Mouse (Mus musculus): ENCODE data around the gene Itpr2. TPM values are rescaled to one million over a fixed set of nuclear protein-coding genes. Genes with fewer than 3 reads are reported as not detected.
A peak's percentile ranks its signal among the peaks of the same experiment; 100 is the strongest.

Itpr2 gene
- polyA plus RNA-seq, 1 experiment from 2014 or later: 31.2 TPM

- peaks cover 15% of the 10 kb centered on the region for H3K4me1 ChIP-seq
- H3K4me3 ChIP-seq: no peak overlapping the region
- H3K36me3 ChIP-seq: peaks cover 54% of the 10 kb centered on the region
- H3K9ac ChIP-seq: no peak overlapping the region
- 49% methylated on average over 6 of the region's 6 CpGs for WGBS
- H3K27ac ChIP-seq (replicated peaks): no peak overlapping the region
- no peaks in the 10 kb centered on the region for H3K27me3 ChIP-seq (replicated peaks)
- ATAC-seq (ENCODE audit: extremely low read depth, insufficient number of reproducible peaks, low FRiP score, low TSS enrichment): no peak
- no peaks in the 10 kb centered on the region for H3K9me3 ChIP-seq
- H3K4me2 ChIP-seq: no peak overlapping the region
Measured at GRCm38 (mm10) chr6:146331017-146331669, 170.9 kb downstream of the Itpr2 start.

GRCm38 (mm10) chr6:146329079-146329478 lies 172.9 kb downstream of the Itpr2 start:
- Histone ChIP-seq H3K4me1 (peaks cover 27% of the 10 kb centered on the region), H3K4me2 (no peak overlapping the region), H3K27me3 (replicated peaks) (no peaks in the 10 kb centered on the region), H3K36me3 (peaks cover 52% of the 10 kb centered on the region), H3K4me3 (no peak overlapping the region), H3K9ac (no peak overlapping the region), H3K27ac (replicated peaks) (no peak overlapping the region), H3K9me3 (no peaks in the 10 kb centered on the region)
- WGBS: 74% methylated on average over 3 of the region's 3 CpGs
- no peak for ATAC-seq (ENCODE audit: extremely low read depth, insufficient number of reproducible peaks, low FRiP score, low TSS enrichment)

- H3K36me3 ChIP-seq: peaks cover 71% of the 10 kb centered on the region
- H3K4me2 ChIP-seq: no peak overlapping the region
- H3K9ac ChIP-seq: no peak overlapping the region
- no peak for ATAC-seq (ENCODE audit: extremely low read depth, insufficient number of reproducible peaks, low FRiP score, low TSS enrichment)
- H3K27ac ChIP-seq (replicated peaks): no peak overlapping the region
- H3K9me3 ChIP-seq: no peaks in the 10 kb centered on the region
- no peak overlapping the region for H3K4me3 ChIP-seq
- H3K27me3 ChIP-seq (replicated peaks): no peaks in the 10 kb centered on the region
- peaks cover 45% of the 10 kb centered on the region for H3K4me1 ChIP-seq
- 87% methylated on average over 8 of the region's 8 CpGs for WGBS
Measured at GRCm38 (mm10) chr6:146326631-146327030, 175.4 kb downstream of the Itpr2 start.

GRCm38 (mm10) chr6:146324541-146325204 lies 177.3 kb downstream of the Itpr2 start:
- H3K4me2 ChIP-seq: no peak overlapping the region
- no peak overlapping the region for H3K9ac ChIP-seq
- peaks cover 87% of the 10 kb centered on the region for H3K36me3 ChIP-seq

GRCm38 (mm10) chr6:146322555-146322954 lies 179.5 kb downstream of the Itpr2 start:
- peak overlapping the region; percentile 53 for H3K27ac ChIP-seq (replicated peaks)
- H3K4me1 ChIP-seq: peaks cover 42% of the 10 kb centered on the region
- H3K9ac ChIP-seq: no peak overlapping the region
- H3K9me3 ChIP-seq: no peaks in the 10 kb centered on the region
- WGBS: 39% methylated on average over 7 of the region's 7 CpGs
- ATAC-seq (ENCODE audit: extremely low read depth, insufficient number of reproducible peaks, low FRiP score, low TSS enrichment): no peak
- H3K36me3 ChIP-seq: peaks cover 82% of the 10 kb centered on the region
- H3K4me2 ChIP-seq: no peak overlapping the region
- no peak overlapping the region for H3K4me3 ChIP-seq
- no peaks in the 10 kb centered on the region for H3K27me3 ChIP-seq (replicated peaks)

More at GRCm38 (mm10) chr6:146324541-146325204, 177.3 kb downstream of the Itpr2 start:
- H3K27me3 ChIP-seq (replicated peaks): no peaks in the 10 kb centered on the region
- no peak overlapping the region for H3K27ac ChIP-seq (replicated peaks)
- no peak for ATAC-seq (ENCODE audit: extremely low read depth, insufficient number of reproducible peaks, low FRiP score, low TSS enrichment)
- no peaks in the 10 kb centered on the region for H3K9me3 ChIP-seq
- H3K4me1 ChIP-seq: peaks cover 42% of the 10 kb centered on the region
- 52% methylated on average over 19 of the region's 19 CpGs for WGBS
- H3K4me3 ChIP-seq: no peak overlapping the region

GRCm38 (mm10) chr6:146321951-146322350 lies 180.1 kb downstream of the Itpr2 start:
- Histone ChIP-seq H3K27me3 (replicated peaks) (no peaks in the 10 kb centered on the region), H3K4me2 (no peak overlapping the region), H3K27ac (replicated peaks) (peak overlapping the region; percentile 67), H3K4me3 (no peak overlapping the region), H3K9me3 (no peaks in the 10 kb centered on the region), H3K4me1 (peaks cover 42% of the 10 kb centered on the region), H3K36me3 (peaks cover 78% of the 10 kb centered on the region), H3K9ac (0 out of 2 replicates have a peak overlapping the region, but pooled peaks have one; percentile 28)
- 50% methylated on average over 4 of the region's 4 CpGs for WGBS
- ATAC-seq (ENCODE audit: extremely low read depth, insufficient number of reproducible peaks, low FRiP score, low TSS enrichment): no peak

GRCm38 (mm10) chr6:146316415-146316814 lies 185.6 kb downstream of the Itpr2 start:
- H3K9ac ChIP-seq: no peak overlapping the region
- H3K27ac ChIP-seq (replicated peaks): no peak overlapping the region
- peaks cover 79% of the 10 kb centered on the region for H3K36me3 ChIP-seq
- no peak overlapping the region for H3K4me3 ChIP-seq
- H3K4me1 ChIP-seq: peaks cover 5% of the 10 kb centered on the region
- H3K27me3 ChIP-seq (replicated peaks): no peaks in the 10 kb centered on the region
- no peaks in the 10 kb centered on the region for H3K9me3 ChIP-seq
- 85% methylated on average over 6 of the region's 6 CpGs for WGBS
- no peak for ATAC-seq (ENCODE audit: extremely low read depth, insufficient number of reproducible peaks, low FRiP score, low TSS enrichment)
- H3K4me2 ChIP-seq: no peak overlapping the region

- H3K4me3 ChIP-seq: no peak overlapping the region
- WGBS: 83% methylated on average over 8 of the region's 8 CpGs
- H3K36me3 ChIP-seq: peaks cover 76% of the 10 kb centered on the region
- no peak overlapping the region for H3K4me2 ChIP-seq
- H3K4me1 ChIP-seq: no peaks in the 10 kb centered on the region
- H3K27me3 ChIP-seq (replicated peaks): no peaks in the 10 kb centered on the region
- no peak for ATAC-seq (ENCODE audit: extremely low read depth, insufficient number of reproducible peaks, low FRiP score, low TSS enrichment)
- H3K27ac ChIP-seq (replicated peaks): no peak overlapping the region
- H3K9me3 ChIP-seq: no peaks in the 10 kb centered on the region
- H3K9ac ChIP-seq: no peak overlapping the region
Measured at GRCm38 (mm10) chr6:146315153-146315552, 186.9 kb downstream of the Itpr2 start.

- H3K9me3 ChIP-seq: no peaks in the 10 kb centered on the region
- ATAC-seq (ENCODE audit: extremely low read depth, insufficient number of reproducible peaks, low FRiP score, low TSS enrichment): no peak
- H3K4me2 ChIP-seq: no peak overlapping the region
- no peaks in the 10 kb centered on the region for H3K27me3 ChIP-seq (replicated peaks)
- no peak overlapping the region for H3K9ac ChIP-seq
- H3K27ac ChIP-seq (replicated peaks): no peak overlapping the region
- H3K4me3 ChIP-seq: no peak overlapping the region
- 86% methylated on average over 5 of the region's 5 CpGs for WGBS
- peaks cover 6% of the 10 kb centered on the region for H3K4me1 ChIP-seq
- H3K36me3 ChIP-seq: peaks cover 68% of the 10 kb centered on the region
Measured at GRCm38 (mm10) chr6:146314304-146314703, 187.7 kb downstream of the Itpr2 start.

- Histone ChIP-seq H3K4me1 (peaks cover 7% of the 10 kb centered on the region), H3K36me3 (peaks cover 64% of the 10 kb centered on the region), H3K4me2 (no peak overlapping the region), H3K9me3 (no peaks in the 10 kb centered on the region), H3K27ac (replicated peaks) (no peak overlapping the region), H3K4me3 (no peak overlapping the region), H3K9ac (no peak overlapping the region), H3K27me3 (replicated peaks) (no peaks in the 10 kb centered on the region)
- no peak for ATAC-seq (ENCODE audit: extremely low read depth, insufficient number of reproducible peaks, low FRiP score, low TSS enrichment)
- 80% methylated on average over 4 of the region's 4 CpGs for WGBS
Measured at GRCm38 (mm10) chr6:146313396-146313795, 188.6 kb downstream of the Itpr2 start.

GRCm38 (mm10) chr6:146310210-146310609 lies 191.8 kb downstream of the Itpr2 start:
- H3K9me3 ChIP-seq: no peaks in the 10 kb centered on the region
- H3K4me2 ChIP-seq: no peak overlapping the region
- peaks cover 7% of the 10 kb centered on the region for H3K4me1 ChIP-seq
- no peak overlapping the region for H3K9ac ChIP-seq
- H3K27ac ChIP-seq (replicated peaks): no peak overlapping the region
- no peak for ATAC-seq (ENCODE audit: extremely low read depth, insufficient number of reproducible peaks, low FRiP score, low TSS enrichment)
- WGBS: 65% methylated on average over 2 of the region's 2 CpGs
- no peaks in the 10 kb centered on the region for H3K27me3 ChIP-seq (replicated peaks)
- H3K36me3 ChIP-seq: peaks cover 44% of the 10 kb centered on the region
- H3K4me3 ChIP-seq: no peak overlapping the region

GRCm38 (mm10) chr6:146309335-146309734 lies 192.7 kb downstream of the Itpr2 start:
- H3K4me1 ChIP-seq: peaks cover 13% of the 10 kb centered on the region
- no peaks in the 10 kb centered on the region for H3K27me3 ChIP-seq (replicated peaks)
- no peak overlapping the region for H3K4me2 ChIP-seq
- no peaks in the 10 kb centered on the region for H3K9me3 ChIP-seq
- WGBS: 35% methylated on average over 1 of the region's 1 CpGs
- peaks cover 40% of the 10 kb centered on the region for H3K36me3 ChIP-seq
- no peak for ATAC-seq (ENCODE audit: extremely low read depth, insufficient number of reproducible peaks, low FRiP score, low TSS enrichment)
- H3K9ac ChIP-seq: no peak overlapping the region
- H3K27ac ChIP-seq (replicated peaks): no peak overlapping the region
- no peak overlapping the region for H3K4me3 ChIP-seq
